Mouse (Mus musculus) forebrain, embryonic 13.5 days (tissue): ENCODE results near the gene Tmem102. TPM values are rescaled to one million over a fixed set of nuclear protein-coding genes. Genes with fewer than 3 reads are reported as not detected.

Experiments
- polyA plus RNA-seq: library from polyadenylated mRNA; unstranded; fragments of >200 nt; fragmentation: Nextera tagmentation; extraction: Ambion mirVana; gene quantifications from 2 replicates; pipeline ENCODE4 v1.2.1, GENCODE M21; 2015

Gene Tmem102
- polyA plus RNA-seq, 1 experiment from 2014 or later = 0.39 TPM

Other genes with a start within 250 kb of the Tmem102 start
- 63.1 and 72.0 TPM in 2 replicates for gene Efnb3, start 245.4 kb downstream of the Tmem102 start, polyA plus RNA-seq
- 32.0 and 35.1 TPM in 2 replicates for gene Wrap53, start 225.4 kb downstream of the Tmem102 start, polyA plus RNA-seq
- 119 and 129 TPM in 2 replicates for gene Trp53, start 225.3 kb downstream of the Tmem102 start, polyA plus RNA-seq
- gene Atp1b2, start 199.7 kb downstream of the Tmem102 start, polyA plus RNA-seq = 12.7 and 14.0 TPM in 2 replicates
- gene Shbg, start 187.7 kb downstream of the Tmem102 start, polyA plus RNA-seq = not detected in 2 replicates
- gene Sat2, start 183.6 kb downstream of the Tmem102 start, polyA plus RNA-seq = 20.6 and 22.7 TPM in 2 replicates
- 38.7 and 42.2 TPM in 2 replicates for gene Fxr2, start 172.6 kb downstream of the Tmem102 start, polyA plus RNA-seq
- gene Sox15, start 150.3 kb downstream of the Tmem102 start, polyA plus RNA-seq = not detected in 2 replicates
- 89.4 and 95.2 TPM in 2 replicates for gene Mpdu1, start 143.0 kb downstream of the Tmem102 start, polyA plus RNA-seq
- gene Cd68, start 139.5 kb downstream of the Tmem102 start, polyA plus RNA-seq = 4.4 and 5.2 TPM in 2 replicates
- 654 and 701 TPM in 2 replicates for gene Eif4a1, start 133.2 kb downstream of the Tmem102 start, polyA plus RNA-seq
- gene Senp3, start 123.5 kb downstream of the Tmem102 start, polyA plus RNA-seq = 93.7 and 99.6 TPM in 2 replicates
- gene Tnfsf13, start 119.8 kb downstream of the Tmem102 start, polyA plus RNA-seq = 0.15 and 0.43 TPM in 2 replicates
- 1.00 and 1.1 TPM in 2 replicates for gene Tnfsf12, start 109.8 kb downstream of the Tmem102 start, polyA plus RNA-seq
- 0.45 and 0.87 TPM in 2 replicates for gene Tnfsfm13, start 109.5 kb downstream of the Tmem102 start, polyA plus RNA-seq
- gene Polr2a, start 47.0 kb downstream of the Tmem102 start, polyA plus RNA-seq = 23.2 and 24.1 TPM in 2 replicates
- gene Slc35g3, start 43.7 kb downstream of the Tmem102 start, polyA plus RNA-seq = 0.26 and 0.58 TPM in 2 replicates
- 1.6 and 1.8 TPM in 2 replicates for gene Zbtb4, start 39.7 kb downstream of the Tmem102 start, polyA plus RNA-seq
- 1.5 TPM in 2 replicates for gene Chrnb1, start 9.7 kb downstream of the Tmem102 start, polyA plus RNA-seq
- 3.3 and 3.8 TPM in 2 replicates for gene Fgf11, start 3.8 kb downstream of the Tmem102 start, polyA plus RNA-seq
- gene Gm39566, start 9.7 kb upstream of the Tmem102 start, polyA plus RNA-seq = not detected in 2 replicates
- gene Spem2, start 12.8 kb upstream of the Tmem102 start, polyA plus RNA-seq = not detected in 2 replicates
- 0.37 and 0.52 TPM in 2 replicates for gene Spem1, start 16.6 kb upstream of the Tmem102 start, polyA plus RNA-seq
- 16.6 and 17.0 TPM in 2 replicates for gene Nlgn2, start 32.2 kb upstream of the Tmem102 start, polyA plus RNA-seq
- gene Tmem256, start 32.9 kb upstream of the Tmem102 start, polyA plus RNA-seq = 340 and 360 TPM in 2 replicates
- 44.1 and 45.4 TPM in 2 replicates for gene Plscr3, start 40.8 kb upstream of the Tmem102 start, polyA plus RNA-seq
- 0.09 and 0.20 TPM in 2 replicates for gene Tnk1, start 53.1 kb upstream of the Tmem102 start, polyA plus RNA-seq
- not detected in 2 replicates for gene Tmem95, start 72.4 kb upstream of the Tmem102 start, polyA plus RNA-seq
- 1.3 and 1.4 TPM in 2 replicates for gene Kctd11, start 75.8 kb upstream of the Tmem102 start, polyA plus RNA-seq
- gene Acap1, start 89.9 kb upstream of the Tmem102 start, polyA plus RNA-seq = 0.28 and 0.34 TPM in 2 replicates
- 19.1 and 20.3 TPM in 2 replicates for gene 2810408A11Rik, start 95.4 kb upstream of the Tmem102 start, polyA plus RNA-seq
- 15.5 and 20.2 TPM in 2 replicates for gene Neurl4, start 95.4 kb upstream of the Tmem102 start, polyA plus RNA-seq
- 90.1 and 93.2 TPM in 2 replicates for gene Gps2, start 108.3 kb upstream of the Tmem102 start, polyA plus RNA-seq
- 1,467 and 1,510 TPM in 2 replicates for gene Eif5a, start 116.3 kb upstream of the Tmem102 start, polyA plus RNA-seq
- gene Ybx2, start 130.2 kb upstream of the Tmem102 start, polyA plus RNA-seq = 4.5 and 6.0 TPM in 2 replicates
- 9.3 and 12.6 TPM in 2 replicates for gene Slc2a4, start 142.6 kb upstream of the Tmem102 start, polyA plus RNA-seq
- gene Cldn7, start 159.2 kb upstream of the Tmem102 start, polyA plus RNA-seq = 0.59 and 1.4 TPM in 2 replicates
- gene Ctdnep1, start 175.5 kb upstream of the Tmem102 start, polyA plus RNA-seq = 21.1 and 24.3 TPM in 2 replicates
- gene Elp5, start 176.9 kb upstream of the Tmem102 start, polyA plus RNA-seq = 157 and 164 TPM in 2 replicates
- gene Gabarap, start 185.5 kb upstream of the Tmem102 start, polyA plus RNA-seq = 598 and 670 TPM in 2 replicates
- 78.5 and 79.9 TPM in 2 replicates for gene Phf23, start 190.2 kb upstream of the Tmem102 start, polyA plus RNA-seq
- gene Dvl2, start 195.0 kb upstream of the Tmem102 start, polyA plus RNA-seq = 31.8 and 35.4 TPM in 2 replicates
- 48.7 and 51.3 TPM in 2 replicates for gene Acadvl, start 209.8 kb upstream of the Tmem102 start, polyA plus RNA-seq
- gene Dlg4, start 211.3 kb upstream of the Tmem102 start, polyA plus RNA-seq = 26.2 and 31.1 TPM in 2 replicates
- gene Asgr1, start 248.5 kb upstream of the Tmem102 start, polyA plus RNA-seq = 0.37 and 0.59 TPM in 2 replicates